Mouse (Mus musculus) hindbrain, embryonic 12.5 days (tissue): ENCODE measurements around the gene Efcab14. TPM values are rescaled to one million over a fixed set of nuclear protein-coding genes. Genes with fewer than 3 reads are reported as not detected.

Experiments
- ATAC-seq: fragments of 200-750 bp; cut with Nextera tagmentation; 2 replicates; pipeline ENCODE4 v1.8.0; 2017; ENCODE audit warnings: moderate TSS enrichment; ENCODE audit not compliant: low FRiP score
- H3K27ac ChIP-seq: fragments of 300-500 bp; sonication (generic); 2 replicates; pipeline ENCODE4 v1.5.1; 2016; ENCODE audit warnings: mild to moderate bottlenecking
- H3K27me3 ChIP-seq: fragments of 300-500 bp; sonication (generic); 2 replicates; pipeline ENCODE4 v1.6.1; 2016; ENCODE audit warnings: mild to moderate bottlenecking
- H3K36me3 ChIP-seq: fragments of 300-500 bp; sonication (generic); 2 replicates; pipeline ENCODE4 v1.6.1; 2016; ENCODE audit warnings: mild to moderate bottlenecking
- H3K4me1 ChIP-seq: fragments of 300-500 bp; sonication (generic); 2 replicates; pipeline ENCODE4 v1.6.1; 2016
- H3K4me2 ChIP-seq: fragments of 300-500 bp; sonication (generic); replicated peaks from 2 replicates; pipeline ENCODE4 v1.6.1; 2016; ENCODE audit warnings: mild to moderate bottlenecking
- H3K4me3 ChIP-seq: fragments of 300-500 bp; sonication (generic); 2 replicates; pipeline ENCODE4 v1.5.1; 2016; ENCODE audit warnings: mild to moderate bottlenecking
- H3K9ac ChIP-seq: fragments of 300-500 bp; sonication (generic); 2 replicates; pipeline ENCODE4 v1.6.1; 2016; ENCODE audit warnings: mild to moderate bottlenecking, moderate library complexity
- H3K9me3 ChIP-seq: fragments of 300-500 bp; sonication (generic); replicated peaks from 2 replicates; pipeline ENCODE4 v1.6.1; 2016; ENCODE audit warnings: mild to moderate bottlenecking
- WGBS: fragments of 180-500 bp; shearing (Covaris S2); methylation state at CpG from one replicate; pipeline ENCODE4 v1.1.7; 2016; 5-methylcytosine and 5-hydroxymethylcytosine counted together
- polyA plus RNA-seq: library from polyadenylated mRNA; unstranded; fragments of >200 nt; fragmentation: Nextera tagmentation; extraction: Ambion mirVana; gene quantifications from 2 replicates; pipeline ENCODE4 v1.2.1, GENCODE M21; 2016

Gene Efcab14
- polyA plus RNA-seq, 1 experiment from 2014 or later: 29.5 TPM

DNA sequence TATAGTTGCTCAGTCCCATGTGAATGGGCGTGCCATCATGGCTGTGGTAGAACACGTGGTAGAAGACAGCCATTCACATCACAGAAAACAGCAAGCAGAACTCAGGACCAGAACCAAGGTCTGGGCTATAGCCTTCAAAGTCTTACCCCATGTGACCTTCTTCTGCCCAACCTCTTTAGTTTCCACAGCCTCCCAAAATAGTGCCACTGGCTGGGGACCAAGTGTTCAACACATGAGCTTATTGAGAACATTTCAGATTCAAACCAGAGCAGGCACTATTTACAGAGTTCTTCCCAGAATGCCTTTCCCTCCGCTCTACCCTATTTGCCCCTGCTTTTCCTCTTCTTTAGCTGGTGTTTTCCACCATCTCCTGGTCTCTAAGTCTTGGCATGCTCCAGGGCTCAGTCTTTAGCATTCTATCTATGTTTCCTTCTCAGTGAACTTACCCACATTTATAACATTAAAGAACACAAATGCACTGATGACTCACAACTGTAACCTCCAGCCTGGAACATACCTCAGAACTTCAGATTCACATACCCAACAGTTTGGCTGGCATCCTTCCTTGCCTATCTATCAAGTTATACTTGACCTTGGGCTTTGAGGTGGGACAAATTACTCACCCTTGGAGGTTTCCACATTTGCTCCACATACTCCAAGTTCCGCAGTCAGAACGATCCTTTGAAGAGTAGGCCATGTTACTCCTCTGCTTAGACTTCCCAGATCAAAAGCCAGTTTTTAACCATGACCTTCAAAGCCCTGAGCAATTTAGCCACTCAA, 44.7 kb downstream of the Efcab14 start:
- Histone ChIP-seq H3K4me2 (no peak overlapping the region), H3K4me1 (peaks cover 10% of the 10 kb centered on the region), H3K9me3 (no peaks in the 10 kb centered on the region), H3K9ac (no peak overlapping the region), H3K27me3 (no peaks in the 10 kb centered on the region), H3K4me3 (no peak overlapping the region), H3K36me3 (peaks cover 10% of the 10 kb centered on the region; the same call in 1 of the 2 replicates), H3K27ac (no peak overlapping the region)
- ATAC-seq: no peak
- WGBS: 92% methylated on average over 5 of the region's 5 CpGs

DNA sequence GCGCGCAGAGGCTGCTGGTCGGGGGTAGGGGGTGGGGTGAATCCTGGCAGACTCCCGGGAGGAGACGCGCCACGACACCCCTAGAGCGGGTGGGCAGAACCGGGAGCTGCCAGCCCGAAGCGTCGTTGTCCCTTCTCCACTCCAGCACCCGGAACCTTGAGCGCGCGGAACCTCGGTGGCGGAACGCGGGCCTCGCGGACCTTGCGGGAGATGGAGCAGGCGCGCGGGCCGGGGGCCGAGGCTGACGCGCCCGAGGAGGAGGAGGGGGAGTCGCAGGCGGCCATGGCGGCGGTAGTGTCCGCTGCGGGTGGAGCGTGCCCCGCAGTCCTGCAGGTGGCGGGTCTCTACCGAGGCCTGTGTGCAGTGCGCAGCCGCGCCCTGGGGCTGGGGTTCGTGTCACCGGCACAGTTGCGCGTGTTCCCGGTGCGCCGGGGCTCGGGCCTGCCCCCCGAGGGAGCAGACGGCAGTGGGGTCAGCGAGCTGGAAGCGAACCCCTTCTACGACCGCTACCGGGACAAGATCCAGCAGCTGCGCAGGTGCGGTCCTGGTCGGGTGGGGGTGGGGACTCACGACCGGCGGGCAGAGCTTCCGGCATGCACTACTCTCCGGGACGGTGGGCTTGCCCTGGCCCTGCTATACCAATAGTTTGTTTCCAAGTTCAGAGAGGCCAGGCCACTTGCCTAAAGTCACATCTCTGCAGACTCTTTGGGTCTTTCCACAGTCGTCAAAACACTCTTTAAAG, 47.4 kb downstream of the Efcab14 start, which contains the start of gene Atpaf1:
Gene Atpaf1, plus strand, starts transcription at position 44 of the 742 bp plus-strand sequence.
- WGBS: under 1% methylated on average over 67 of the region's 69 CpGs
- Histone ChIP-seq H3K27ac (no peak within 1 kb of the TSS), H3K9ac (peak within 1 kb of the TSS; percentile 85), H3K36me3 (peaks cover 9% of the 10 kb centered on the region), H3K4me3 (peak within 1 kb of the TSS; percentile 78), H3K27me3 (no peaks in the 10 kb centered on the region), H3K4me1 (peaks cover 10% of the 10 kb centered on the region), H3K9me3 (no peaks in the 10 kb centered on the region), H3K4me2 (peak within 1 kb of the TSS; percentile 57)
- ATAC-seq: peak; percentile 89

DNA sequence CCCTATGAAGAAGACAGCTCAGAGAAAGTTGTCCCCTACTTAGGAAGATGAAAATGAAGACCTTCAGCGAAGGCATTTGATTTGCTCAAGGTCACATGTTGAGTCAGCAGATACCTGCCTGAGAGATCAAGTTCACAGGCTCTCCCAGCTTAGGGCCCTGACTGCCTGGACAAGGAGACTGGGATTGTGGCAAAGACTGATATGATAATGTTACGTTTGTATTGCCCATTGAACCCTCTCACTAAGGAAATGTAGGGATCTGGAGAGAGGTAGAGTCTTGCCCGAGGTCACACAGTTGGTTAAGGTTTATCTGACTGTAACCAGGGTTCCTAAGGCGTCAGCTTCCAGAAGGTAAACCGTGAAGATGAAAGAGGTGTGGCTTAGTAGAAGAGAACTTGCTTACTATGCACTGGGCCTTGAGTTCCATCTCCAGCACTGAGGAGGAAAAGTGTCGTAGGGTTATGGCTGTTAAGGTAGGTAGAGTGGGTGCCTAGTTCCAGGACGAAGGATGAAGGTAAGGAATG, 48.0 kb downstream of the Efcab14 start:
- peak overlapping the region; percentile 57 for H3K4me2 ChIP-seq
- H3K27me3 ChIP-seq: no peaks in the 10 kb centered on the region
- H3K9ac ChIP-seq: peak overlapping the region; percentile 85
- peak; percentile 15; the same call in 1 of the 2 replicates for ATAC-seq
- 57% methylated on average over 7 of the region's 7 CpGs for whole genome bisulfite sequencing
- peak overlapping the region; percentile 78 for H3K4me3 ChIP-seq
- peaks cover 11% of the 10 kb centered on the region for H3K36me3 ChIP-seq
- H3K4me1 ChIP-seq: peaks cover 10% of the 10 kb centered on the region
- no peak overlapping the region for H3K27ac ChIP-seq
- H3K9me3 ChIP-seq: no peaks in the 10 kb centered on the region

DNA sequence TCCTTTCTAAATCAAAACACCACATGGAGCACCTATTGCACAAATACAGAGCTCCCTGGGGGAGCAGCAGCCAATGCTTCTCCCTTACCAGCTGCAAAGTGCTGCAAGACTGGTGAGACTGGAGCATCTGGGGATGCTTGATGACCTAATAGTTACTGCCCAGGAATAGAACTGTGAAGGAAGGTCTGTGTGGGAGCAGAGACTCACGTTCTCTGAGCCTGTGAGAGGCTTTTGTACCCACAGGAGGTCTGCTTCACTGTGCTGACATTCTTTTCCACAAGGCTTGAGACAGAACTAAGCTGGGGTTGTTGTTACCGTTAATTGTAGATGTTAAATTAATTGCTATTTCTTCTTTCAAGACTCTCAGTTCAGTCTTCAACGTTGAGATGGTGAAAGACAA, 53.3 kb downstream of the Efcab14 start:
- Histone ChIP-seq H3K36me3 (peaks cover 34% of the 10 kb centered on the region), H3K9me3 (no peaks in the 10 kb centered on the region), H3K4me1 (peaks cover under 1% of the 10 kb centered on the region; the same call in 1 of the 2 replicates), H3K27me3 (no peaks in the 10 kb centered on the region), H3K4me3 (no peak overlapping the region), H3K4me2 (no peak overlapping the region), H3K27ac (no peak overlapping the region), H3K9ac (no peak overlapping the region)
- ATAC-seq: no peak
- 86% methylated on average over 3 of the region's 3 CpGs for WGBS

DNA sequence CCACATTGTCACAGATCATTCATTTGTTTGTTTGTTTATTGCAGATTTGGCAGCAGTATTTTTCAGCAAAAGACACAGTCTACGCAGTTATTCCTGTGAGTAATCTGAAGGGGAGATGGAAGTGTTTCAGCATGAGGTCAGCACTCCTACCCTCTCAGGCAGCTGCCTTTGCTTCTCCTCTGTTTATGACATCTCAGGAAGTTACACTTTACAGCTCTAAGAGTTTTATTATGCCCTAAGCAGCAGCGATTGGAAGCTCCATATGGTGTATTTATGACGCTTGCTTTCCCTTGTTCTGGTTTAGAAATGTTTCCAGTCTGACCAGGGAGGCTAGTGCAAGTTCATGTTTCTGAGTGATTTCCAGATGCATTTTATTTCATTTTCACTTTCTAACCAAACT, 57.8 kb downstream of the Efcab14 start:
- 93% methylated on average over 3 of the region's 3 CpGs for WGBS
- Histone ChIP-seq H3K36me3 (peaks cover 55% of the 10 kb centered on the region), H3K4me1 (no peaks in the 10 kb centered on the region), H3K4me2 (no peak overlapping the region), H3K27ac (no peak overlapping the region), H3K4me3 (no peak overlapping the region), H3K9ac (no peak overlapping the region), H3K27me3 (no peaks in the 10 kb centered on the region), H3K9me3 (no peaks in the 10 kb centered on the region)
- no peak for ATAC-seq

DNA sequence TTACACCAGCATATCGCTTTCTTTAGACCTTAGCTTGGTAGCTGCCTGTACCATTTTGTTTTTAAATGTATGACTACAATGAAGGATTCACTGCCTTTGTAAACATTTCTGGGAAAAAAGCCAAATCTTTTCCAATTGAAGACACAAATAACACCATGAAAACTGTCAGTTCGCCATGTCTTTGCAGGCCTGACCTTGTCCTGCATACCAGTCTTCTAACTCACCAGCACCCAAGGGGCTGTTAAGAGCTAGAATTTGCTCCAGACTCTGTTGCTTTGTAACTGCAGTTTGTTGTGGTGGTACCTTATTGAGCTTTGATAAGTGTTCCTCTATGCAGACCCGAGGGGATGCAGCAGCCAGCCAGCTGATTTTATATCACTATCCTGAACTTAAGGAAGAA, 62.4 kb downstream of the Efcab14 start:
- Histone ChIP-seq H3K36me3 (peaks cover 52% of the 10 kb centered on the region), H3K27me3 (no peaks in the 10 kb centered on the region), H3K27ac (no peak overlapping the region), H3K4me1 (no peaks in the 10 kb centered on the region), H3K9me3 (no peaks in the 10 kb centered on the region), H3K9ac (no peak overlapping the region), H3K4me2 (no peak overlapping the region), H3K4me3 (no peak overlapping the region)
- no peak for ATAC-seq
- WGBS: 82% methylated on average over 3 of the region's 3 CpGs

DNA sequence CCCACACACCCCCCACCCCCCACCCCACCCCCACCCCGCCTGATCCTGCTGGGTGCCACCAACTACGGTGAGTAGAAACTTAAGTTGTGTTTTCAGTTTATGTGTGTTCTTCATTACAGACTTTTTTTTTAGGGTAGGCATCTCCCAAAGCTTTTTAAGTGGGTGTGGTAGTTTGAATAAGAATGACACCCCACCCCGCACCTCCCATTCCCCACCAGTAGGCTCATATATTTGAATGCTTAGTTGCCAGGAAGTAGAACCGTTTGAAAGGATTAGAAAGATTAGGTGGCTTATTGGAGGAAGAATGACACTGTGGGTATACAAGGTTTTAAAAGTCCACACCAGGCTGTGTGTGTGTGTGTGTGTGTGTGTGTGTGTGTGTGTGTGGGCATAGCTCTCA, 74.8 kb downstream of the Efcab14 start:
- Histone ChIP-seq H3K9me3 (no peaks in the 10 kb centered on the region), H3K4me2 (no peak overlapping the region), H3K4me1 (no peaks in the 10 kb centered on the region), H3K27ac (no peak overlapping the region), H3K4me3 (no peak overlapping the region), H3K36me3 (peaks cover 26% of the 10 kb centered on the region), H3K27me3 (no peaks in the 10 kb centered on the region), H3K9ac (no peak overlapping the region)
- 87% methylated on average over 4 of the region's 4 CpGs for WGBS
- no peak for ATAC-seq

DNA sequence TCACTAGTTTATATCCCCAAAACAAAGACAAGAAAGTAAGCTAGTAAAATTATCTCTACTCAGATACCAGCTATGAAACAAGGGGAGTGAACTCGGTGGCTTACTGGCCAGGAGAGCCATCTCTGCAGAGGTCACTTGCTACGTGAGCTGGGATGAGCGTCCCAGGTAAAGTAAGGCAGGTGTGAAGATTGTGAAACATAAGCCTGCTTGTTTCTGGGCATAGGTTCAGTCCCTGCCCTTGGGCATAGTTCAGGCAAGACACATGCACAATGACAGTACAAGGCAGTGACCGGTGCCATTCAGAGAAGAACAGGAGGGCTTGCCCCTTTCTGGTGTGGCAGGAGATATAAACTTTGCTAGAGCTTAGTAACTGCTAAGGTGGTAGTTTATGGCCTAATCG, 78.1 kb downstream of the Efcab14 start:
- Histone ChIP-seq H3K9me3 (no peaks in the 10 kb centered on the region), H3K27ac (no peak overlapping the region), H3K9ac (no peak overlapping the region), H3K27me3 (no peaks in the 10 kb centered on the region), H3K4me2 (no peak overlapping the region), H3K4me1 (no peaks in the 10 kb centered on the region), H3K36me3 (peaks cover 26% of the 10 kb centered on the region), H3K4me3 (no peak overlapping the region)
- no peak for ATAC-seq
- WGBS: 90% methylated on average over 5 of the region's 5 CpGs

DNA sequence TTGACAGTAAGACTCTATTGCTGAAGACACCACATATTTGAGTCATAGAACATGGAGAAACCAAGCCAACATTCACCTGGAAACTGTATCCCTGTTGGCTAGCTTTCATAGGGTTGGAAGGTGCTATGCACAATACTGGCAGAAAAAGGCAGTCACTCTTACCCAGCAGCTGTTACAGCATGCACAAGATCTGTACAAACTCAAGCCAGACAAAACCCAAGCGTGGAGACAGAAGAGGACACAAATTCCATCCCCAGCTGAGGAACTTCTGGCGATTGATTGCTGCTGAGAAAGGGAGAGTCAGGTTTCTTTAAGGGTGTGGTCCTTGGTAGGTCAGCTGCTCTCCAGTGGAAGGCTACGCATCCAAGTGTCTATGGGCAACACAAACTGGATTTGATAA, 82.7 kb downstream of the Efcab14 start:
- Histone ChIP-seq H3K27ac (no peak overlapping the region), H3K36me3 (no peaks in the 10 kb centered on the region), H3K4me3 (no peak overlapping the region), H3K27me3 (no peaks in the 10 kb centered on the region), H3K4me2 (no peak overlapping the region), H3K9ac (no peak overlapping the region), H3K4me1 (no peaks in the 10 kb centered on the region), H3K9me3 (no peaks in the 10 kb centered on the region)
- 74% methylated on average over 3 of the region's 3 CpGs for WGBS
- ATAC-seq: no peak

DNA sequence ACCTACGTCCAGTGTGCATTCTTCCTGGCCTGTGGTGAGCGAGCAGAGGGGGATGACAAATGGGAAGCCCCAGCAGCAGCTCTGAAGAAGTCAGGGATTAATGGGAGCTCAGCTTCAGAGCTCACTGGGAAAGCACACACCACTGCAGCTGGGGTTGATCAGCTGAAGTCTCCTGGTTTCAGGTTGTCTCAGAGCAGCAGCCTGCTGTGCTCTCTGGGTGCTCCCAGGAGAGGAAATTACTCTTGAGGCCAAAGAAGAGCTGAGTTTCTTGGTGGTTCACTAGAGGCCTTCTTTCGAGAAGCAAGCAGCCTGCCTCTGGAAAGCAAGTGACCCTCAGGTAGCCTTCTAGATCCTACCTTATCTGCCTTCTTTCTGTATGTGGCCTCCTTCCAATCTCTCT, 83.4 kb downstream of the Efcab14 start:
- Histone ChIP-seq H3K4me2 (no peak overlapping the region), H3K27ac (no peak overlapping the region), H3K27me3 (no peaks in the 10 kb centered on the region), H3K36me3 (no peaks in the 10 kb centered on the region), H3K9me3 (no peaks in the 10 kb centered on the region), H3K9ac (no peak overlapping the region), H3K4me3 (no peak overlapping the region), H3K4me1 (no peaks in the 10 kb centered on the region)
- WGBS: 70% methylated on average over 3 of the region's 3 CpGs
- ATAC-seq: no peak

DNA sequence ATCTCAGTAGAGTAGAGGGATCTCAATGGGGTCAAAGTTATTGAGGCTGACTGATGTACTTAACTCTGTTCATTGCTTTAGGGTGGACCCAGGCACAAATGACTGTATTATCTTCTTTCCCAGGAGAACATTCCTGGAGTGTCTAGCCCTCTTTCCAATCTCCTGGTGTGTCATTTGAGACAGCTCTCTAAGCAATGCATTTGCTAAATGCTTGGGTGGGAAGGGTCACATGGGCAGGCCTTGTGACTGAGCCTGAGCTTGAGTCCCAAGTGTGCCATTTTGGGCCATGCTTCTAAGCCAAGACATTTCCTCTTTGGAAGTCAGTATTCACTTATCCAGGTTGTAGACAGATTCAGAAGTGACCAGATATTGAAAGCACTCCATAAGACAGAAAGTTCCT, 83.9 kb downstream of the Efcab14 start:
- Histone ChIP-seq H3K27ac (no peak overlapping the region), H3K4me1 (no peaks in the 10 kb centered on the region), H3K27me3 (no peaks in the 10 kb centered on the region)

DNA sequence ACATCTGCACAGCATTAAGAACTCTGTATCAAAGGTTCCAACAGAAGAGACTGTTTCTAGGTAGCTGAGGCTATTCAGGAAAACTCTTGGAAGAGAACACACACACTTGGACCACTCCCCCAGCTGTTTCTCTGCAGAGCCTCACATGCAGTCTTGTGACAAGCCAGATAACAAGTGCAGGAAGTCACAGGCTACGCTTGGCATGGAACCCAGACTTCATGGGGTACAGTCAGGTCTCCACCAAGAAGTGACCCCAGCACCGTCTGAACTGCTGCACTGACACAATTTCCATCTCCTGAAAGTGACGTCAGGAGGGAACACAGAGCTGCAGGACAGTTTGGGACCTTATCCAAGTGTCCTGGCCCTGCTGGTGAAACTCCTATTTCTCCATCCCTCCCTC, 84.4 kb downstream of the Efcab14 start:
- Histone ChIP-seq H3K36me3 (no peaks in the 10 kb centered on the region), H3K27me3 (no peaks in the 10 kb centered on the region), H3K9ac (no peak overlapping the region), H3K4me2 (no peak overlapping the region), H3K27ac (no peak overlapping the region), H3K9me3 (no peaks in the 10 kb centered on the region), H3K4me1 (no peaks in the 10 kb centered on the region), H3K4me3 (no peak overlapping the region)
- no peak for ATAC-seq
- WGBS: 84% methylated on average over 3 of the region's 3 CpGs

More for the DNA sequence above, 83.9 kb downstream of the Efcab14 start:
- Histone ChIP-seq H3K4me3 (no peak overlapping the region), H3K36me3 (no peaks in the 10 kb centered on the region), H3K9me3 (no peaks in the 10 kb centered on the region), H3K4me2 (no peak overlapping the region), H3K9ac (no peak overlapping the region)
- no peak for ATAC-seq
